Mouse (Mus musculus): ENCODE results near the gene Sav1. TPM values are rescaled to one million over a fixed set of nuclear protein-coding genes. Genes with fewer than 3 reads are reported as not detected.

Sav1 gene
- total and polyA plus RNA-seq, 2 experiments, result 5.4 to 10.1 TPM

GRCm38 (mm10) chr12:69947502-69947901, 39.3 kb downstream of the Sav1 start:
- no peak for DNase-seq (ENCODE audit: extremely low read depth, low read depth, low spot score)
- Histone ChIP-seq H3K36me3 (ENCODE audit: control insufficient read depth, insufficient read depth, low read length) (no peaks in the 10 kb centered on the region), H3K4me3 (ENCODE audit: insufficient read depth, low read depth, low read length) (no peak overlapping the region), H3K27me3 (ENCODE audit: control insufficient read depth, insufficient read depth, low read length) (no peaks in the 10 kb centered on the region), H3K9ac (ENCODE audit: low read depth, low read length) (no peak overlapping the region), H3K4me1 (ENCODE audit: control insufficient read depth, insufficient read depth, low read length) (peaks cover 7% of the 10 kb centered on the region; the same call in 1 of the 2 replicates), H3K79me2 (ENCODE audit: control insufficient read depth, insufficient read depth, low read length) (no peaks in the 10 kb centered on the region), H3K27ac (replicated peaks; ENCODE audit: insufficient read depth, low read depth, low read length) (no peak overlapping the region)
- no peak for TF ChIP-seq POLR2A (IDR thresholded peaks at IDR 0.05; ENCODE audit: extremely low read depth, insufficient read depth, low read length)
- no peak for TF ChIP-seq CTCF (IDR thresholded peaks at IDR 0.05; ENCODE audit: low read depth, low read length)
- WGBS, result 76% methylated on average over 3 of the region's 3 CpGs

GRCm38 (mm10) chr12:69945861-69946260, 40.9 kb downstream of the Sav1 start:
- Histone ChIP-seq H3K27me3 (ENCODE audit: control insufficient read depth, insufficient read depth, low read length) (no peaks in the 10 kb centered on the region), H3K36me3 (ENCODE audit: control insufficient read depth, insufficient read depth, low read length) (no peaks in the 10 kb centered on the region), H3K79me2 (ENCODE audit: control insufficient read depth, insufficient read depth, low read length) (no peaks in the 10 kb centered on the region), H3K4me1 (ENCODE audit: control insufficient read depth, insufficient read depth, low read length) (peaks cover 9% of the 10 kb centered on the region; the same call in 1 of the 2 replicates), H3K9ac (ENCODE audit: low read depth, low read length) (no peak overlapping the region), H3K27ac (replicated peaks; ENCODE audit: insufficient read depth, low read depth, low read length) (no peak overlapping the region), H3K4me3 (ENCODE audit: insufficient read depth, low read depth, low read length) (no peak overlapping the region)
- peak; percentile 72 for DNase-seq (ENCODE audit: extremely low read depth, low read depth, low spot score)
- 50% methylated on average over 5 of the region's 5 CpGs for WGBS
- TF ChIP-seq POLR2A (IDR thresholded peaks at IDR 0.05; ENCODE audit: extremely low read depth, insufficient read depth, low read length), result no peak
- no peak for TF ChIP-seq CTCF (IDR thresholded peaks at IDR 0.05; ENCODE audit: low read depth, low read length)

- TF ChIP-seq CTCF (IDR thresholded peaks at IDR 0.05; ENCODE audit: low read depth, low read length), result 0 out of 2 replicates have a peak, but pooled peaks have one; percentile 23
- TF ChIP-seq POLR2A (IDR thresholded peaks at IDR 0.05; ENCODE audit: extremely low read depth, insufficient read depth, low read length), result no peak
- DNase-seq (ENCODE audit: extremely low read depth, low read depth, low spot score), result peak; percentile 90
- no peak overlapping the region for H3K9ac ChIP-seq (ENCODE audit: low read depth, low read length)
- H3K36me3 ChIP-seq (ENCODE audit: control insufficient read depth, insufficient read depth, low read length), result no peaks in the 10 kb centered on the region
- H3K4me1 ChIP-seq (ENCODE audit: control insufficient read depth, insufficient read depth, low read length), result peaks cover 7% of the 10 kb centered on the region; the same call in 1 of the 2 replicates
- H3K4me3 ChIP-seq (ENCODE audit: insufficient read depth, low read depth, low read length), result no peak overlapping the region
- no peaks in the 10 kb centered on the region for H3K79me2 ChIP-seq (ENCODE audit: control insufficient read depth, insufficient read depth, low read length)
- WGBS, result 14% methylated on average over 1 of the region's 1 CpGs
- H3K27ac ChIP-seq (replicated peaks; ENCODE audit: insufficient read depth, low read depth, low read length), result peak overlapping the region; percentile 86
- H3K27me3 ChIP-seq (ENCODE audit: control insufficient read depth, insufficient read depth, low read length), result no peaks in the 10 kb centered on the region
Measured at GRCm38 (mm10) chr12:69941655-69942329, 45.0 kb downstream of the Sav1 start.

- 70% methylated on average over 2 of the region's 2 CpGs for WGBS
- TF ChIP-seq POLR2A (IDR thresholded peaks at IDR 0.05; ENCODE audit: extremely low read depth, insufficient read depth, low read length) (no peak), CTCF (IDR thresholded peaks at IDR 0.05; ENCODE audit: low read depth, low read length) (peak; percentile 28; the same call in 1 of the 2 replicates)
- no peak overlapping the region for H3K4me3 ChIP-seq (ENCODE audit: insufficient read depth, low read depth, low read length)
- H3K27ac ChIP-seq (replicated peaks; ENCODE audit: insufficient read depth, low read depth, low read length), result no peak overlapping the region
- no peaks in the 10 kb centered on the region for H3K36me3 ChIP-seq (ENCODE audit: control insufficient read depth, insufficient read depth, low read length)
- peaks cover 5% of the 10 kb centered on the region; the same call in 1 of the 2 replicates for H3K4me1 ChIP-seq (ENCODE audit: control insufficient read depth, insufficient read depth, low read length)
- no peak for DNase-seq (ENCODE audit: extremely low read depth, low read depth, low spot score)
- no peaks in the 10 kb centered on the region for H3K79me2 ChIP-seq (ENCODE audit: control insufficient read depth, insufficient read depth, low read length)
- no peak overlapping the region for H3K9ac ChIP-seq (ENCODE audit: low read depth, low read length)
- no peaks in the 10 kb centered on the region for H3K27me3 ChIP-seq (ENCODE audit: control insufficient read depth, insufficient read depth, low read length)
Measured at GRCm38 (mm10) chr12:69939291-69939690, 47.5 kb downstream of the Sav1 start.

GRCm38 (mm10) chr12:69937731-69938130, 49.1 kb downstream of the Sav1 start:
- Histone ChIP-seq H3K36me3 (ENCODE audit: control insufficient read depth, insufficient read depth, low read length) (no peaks in the 10 kb centered on the region), H3K4me1 (ENCODE audit: control insufficient read depth, insufficient read depth, low read length) (peaks cover 5% of the 10 kb centered on the region; the same call in 1 of the 2 replicates), H3K9ac (ENCODE audit: low read depth, low read length) (no peak overlapping the region), H3K27ac (replicated peaks; ENCODE audit: insufficient read depth, low read depth, low read length) (no peak overlapping the region), H3K79me2 (ENCODE audit: control insufficient read depth, insufficient read depth, low read length) (no peaks in the 10 kb centered on the region), H3K4me3 (ENCODE audit: insufficient read depth, low read depth, low read length) (no peak overlapping the region), H3K27me3 (ENCODE audit: control insufficient read depth, insufficient read depth, low read length) (no peaks in the 10 kb centered on the region)
- 91% methylated on average over 5 of the region's 5 CpGs for WGBS
- no peak for DNase-seq (ENCODE audit: extremely low read depth, low read depth, low spot score)
- TF ChIP-seq CTCF (IDR thresholded peaks at IDR 0.05; ENCODE audit: low read depth, low read length) (no peak), POLR2A (IDR thresholded peaks at IDR 0.05; ENCODE audit: extremely low read depth, insufficient read depth, low read length) (no peak)

- H3K4me3 ChIP-seq (ENCODE audit: insufficient read depth, low read depth, low read length), result no peak overlapping the region
- H3K4me1 ChIP-seq (ENCODE audit: control insufficient read depth, insufficient read depth, low read length), result peaks cover 10% of the 10 kb centered on the region
- H3K27me3 ChIP-seq (ENCODE audit: control insufficient read depth, insufficient read depth, low read length), result no peaks in the 10 kb centered on the region
- DNase-seq (ENCODE audit: extremely low read depth, low read depth, low spot score), result no peak
- H3K36me3 ChIP-seq (ENCODE audit: control insufficient read depth, insufficient read depth, low read length), result no peaks in the 10 kb centered on the region
- TF ChIP-seq POLR2A (IDR thresholded peaks at IDR 0.05; ENCODE audit: extremely low read depth, insufficient read depth, low read length), result no peak
- no peak for TF ChIP-seq CTCF (IDR thresholded peaks at IDR 0.05; ENCODE audit: low read depth, low read length)
- H3K79me2 ChIP-seq (ENCODE audit: control insufficient read depth, insufficient read depth, low read length), result no peaks in the 10 kb centered on the region
- no peak overlapping the region for H3K27ac ChIP-seq (replicated peaks; ENCODE audit: insufficient read depth, low read depth, low read length)
- 71% methylated on average over 7 of the region's 7 CpGs for WGBS
- H3K9ac ChIP-seq (ENCODE audit: low read depth, low read length), result no peak overlapping the region
Measured at GRCm38 (mm10) chr12:69926716-69927115, 60.1 kb downstream of the Sav1 start.

All from liver, adult 2 months (tissue).